ENCODE assay signal across 8 mouse cellular contexts in the genomic region with DNA sequence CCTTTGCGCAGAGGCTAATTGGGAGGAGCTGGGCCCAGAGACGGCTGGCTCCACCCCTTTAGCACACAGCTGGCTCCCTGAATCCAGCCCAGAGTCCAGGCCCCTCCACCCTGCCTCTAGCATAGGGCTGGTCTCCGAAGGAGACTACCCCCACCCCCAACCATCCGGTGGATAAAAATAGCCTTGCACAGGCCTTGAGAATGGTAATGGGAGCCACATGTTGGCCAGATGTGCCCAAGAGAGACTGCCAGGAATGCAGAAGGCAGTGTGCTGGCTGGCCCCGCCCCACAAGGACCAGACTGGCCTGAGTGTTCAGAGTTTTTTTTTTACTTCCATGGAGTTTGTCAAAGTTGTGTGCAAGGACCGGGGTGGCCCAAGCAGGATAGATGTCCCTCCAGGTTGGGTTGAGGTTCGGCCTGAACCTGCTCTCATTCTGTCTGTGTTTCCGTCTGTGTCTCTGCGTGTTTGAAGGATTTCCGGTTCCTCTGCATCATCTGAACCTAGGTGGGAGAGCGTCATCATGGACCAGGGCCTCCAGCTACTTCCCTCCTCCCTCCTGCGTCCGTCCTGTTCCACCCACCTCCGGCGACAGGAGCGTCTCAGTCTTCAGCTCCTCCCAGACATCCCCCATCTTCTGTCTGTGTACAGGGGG. TPM values are rescaled to one million over a fixed set of nuclear protein-coding genes. Genes with fewer than 3 reads are reported as not detected.
DNase-seq lines count a peak whose midpoint lies in the region; ATAC-seq and TF ChIP-seq lines count a peak whose summit lies in the region.

No protein-coding gene starts in this region.

- H3K4me3 ChIP-seq in gastrocnemius, adult 2 months: peak overlapping the region; percentile 89
- peak overlapping the region; percentile 67 for H3K4me3 ChIP-seq in intestine, embryonic 16.5 days (ENCODE audit: low read length)
- no peak overlapping the region for H3K4me3 ChIP-seq in liver, embryonic 16.5 days (ENCODE audit: low read depth, low read length)
- peak overlapping the region; percentile 27 for H3K4me3 ChIP-seq in small intestine, adult 2 months (ENCODE audit: low read depth, low read length)

- no peaks in the 10 kb centered on the region for H3K27me3 ChIP-seq in intestine, embryonic 16.5 days (replicated peaks; ENCODE audit: control insufficient read depth, insufficient read depth, low read length)
- H3K27me3 ChIP-seq in liver, embryonic 16.5 days (ENCODE audit: control insufficient read depth, insufficient read depth, low read depth, low read length): peaks cover 27% of the 10 kb centered on the region
- 0 out of 2 replicates have a peak, but pooled peaks cover 3% of the 10 kb centered on the region for H3K27me3 ChIP-seq in small intestine, adult 2 months (ENCODE audit: control insufficient read depth, insufficient read depth, low read length)

- DNase-seq in urinary bladder, postnatal 14 days (ENCODE audit: low spot score): peak; percentile 71
- DNase-seq in urinary bladder, adult 18-20 months (ENCODE audit: low spot score in 2 of 2): no peak
- peak; percentile 82 for DNase-seq in gastrocnemius, adult 2 months
- DNase-seq in cerebellum, postnatal 36 days: no peak
- no peak for DNase-seq in c-Kit-positive CD71-positive TER-119-positive erythroid progenitor cells, embryonic 14.5 days (ENCODE audit: low spot score)

- ATAC-seq in intestine, embryonic 16.5 days: peak; percentile 65
- 0 out of 2 replicates have a peak, but pooled peaks have one; percentile 8 for ATAC-seq in liver, embryonic 16.5 days (ENCODE audit: low read depth)

- no peak for TF ChIP-seq CTCF in gastrocnemius, adult 2 months (IDR thresholded peaks at IDR 0.05)
- no peak for TF ChIP-seq CTCF in small intestine, adult 2 months (IDR thresholded peaks at IDR 0.05; ENCODE audit: extremely low read depth, insufficient read length, insufficient replicate concordance, low read depth, low read length)

- no peak for TF ChIP-seq POLR2A in small intestine, adult 2 months (IDR thresholded peaks at IDR 0.05; ENCODE audit: low read depth, low read length)

- peaks cover 2% of the 10 kb centered on the region; the same call in 1 of the 2 replicates for H3K36me3 ChIP-seq in intestine, embryonic 16.5 days (ENCODE audit: control insufficient read depth, insufficient read depth, low read length)
- H3K36me3 ChIP-seq in liver, embryonic 16.5 days (ENCODE audit: control insufficient read depth, insufficient read depth): no peaks in the 10 kb centered on the region
- H3K36me3 ChIP-seq in small intestine, adult 2 months (ENCODE audit: control insufficient read depth, insufficient read depth, low read length): peaks cover 3% of the 10 kb centered on the region; the same call in 1 of the 2 replicates

- H3K4me2 ChIP-seq in intestine, embryonic 16.5 days (ENCODE audit: low read depth, low read length): peak overlapping the region; percentile 87
- no peak overlapping the region for H3K4me2 ChIP-seq in liver, embryonic 16.5 days (ENCODE audit: low read depth, low read length)

- H3K9me3 ChIP-seq in intestine, embryonic 16.5 days (ENCODE audit: control insufficient read depth, low read length): no peaks in the 10 kb centered on the region
- H3K9me3 ChIP-seq in liver, embryonic 16.5 days (replicated peaks; ENCODE audit: control insufficient read depth, low read length): no peaks in the 10 kb centered on the region

- WGBS in intestine, embryonic 16.5 days: 47% methylated on average over 16 of the region's 16 CpGs
- WGBS in liver, embryonic 16.5 days (ENCODE audit: insufficient replicate concordance): 41% methylated on average over 16 of the region's 16 CpGs
- 72% methylated on average over 16 of the region's 16 CpGs for WGBS in small intestine, adult 2 months

- peak overlapping the region; percentile 18 for H3K9ac ChIP-seq in intestine, embryonic 16.5 days (ENCODE audit: low read depth, low read length)
- H3K9ac ChIP-seq in liver, embryonic 16.5 days (ENCODE audit: low read depth, low read length): no peak overlapping the region

- peak overlapping the region; percentile 92 for H3K27ac ChIP-seq in gastrocnemius, adult 2 months
- peak overlapping the region; percentile 74 for H3K27ac ChIP-seq in intestine, embryonic 16.5 days (ENCODE audit: low read length)
- 0 out of 2 replicates have a peak overlapping the region, but pooled peaks have one; percentile 19 for H3K27ac ChIP-seq in liver, embryonic 16.5 days (ENCODE audit: low read length)
- peak overlapping the region; percentile 50 for H3K27ac ChIP-seq in small intestine, adult 2 months (ENCODE audit: insufficient read depth, low read depth, low read length)

- intact Hi-C loops in gastrocnemius, adult 2 months (cut with DNase I): no loop called here

- peaks cover 36% of the 10 kb centered on the region for H3K4me1 ChIP-seq in intestine, embryonic 16.5 days (ENCODE audit: control insufficient read depth, insufficient read depth, low read length)
- peaks cover 24% of the 10 kb centered on the region for H3K4me1 ChIP-seq in liver, embryonic 16.5 days (ENCODE audit: control insufficient read depth, low read depth, low read length)
- peaks cover 9% of the 10 kb centered on the region for H3K4me1 ChIP-seq in small intestine, adult 2 months (ENCODE audit: control insufficient read depth, insufficient read depth, insufficient read length, low read length)

RNA-seq across cellular contexts. Expression of gene Eva1b, which starts 2.9 kb away (rescaled TPM):
- total RNA-seq in gastrocnemius, adult 2 months (2021): 1 to 10 TPM; 2.9 to 4.4 TPM
- polyA plus RNA-seq in intestine, embryonic 16.5 days (2015; fragmentation: Nextera tagmentation; extraction: Ambion mirVana): 34.7 and 35.4 TPM in 2 replicates
- polyA plus RNA-seq in liver, embryonic 16.5 days (2015; fragmentation: Nextera tagmentation; extraction: Ambion mirVana): 11.6 and 13.0 TPM in 2 replicates
- polyA plus RNA-seq in small intestine, adult 2 months (2012; rRNA removed): 45.0 and 54.3 TPM in 2 replicates

RNA-seq across cellular contexts. Expression of gene Sh3d21, which starts 12.9 kb away (rescaled TPM):
- 1 to 10 TPM in 1 of 2 experiments, under 1 TPM in 1; 0.97 to 1.2 TPM for total RNA-seq in gastrocnemius, adult 2 months (2021)
- 13.2 and 13.9 TPM in 2 replicates for polyA plus RNA-seq in intestine, embryonic 16.5 days (2015; fragmentation: Nextera tagmentation; extraction: Ambion mirVana)
- polyA plus RNA-seq in liver, embryonic 16.5 days (2015; fragmentation: Nextera tagmentation; extraction: Ambion mirVana): 1.1 and 1.4 TPM in 2 replicates
- 5.2 and 6.5 TPM in 2 replicates for polyA plus RNA-seq in small intestine, adult 2 months (2012; rRNA removed)

RNA-seq across cellular contexts. Expression of gene Stk40, which starts 46.7 kb away (rescaled TPM):
- 100 to 1,000 TPM; 102 to 108 TPM for total RNA-seq in gastrocnemius, adult 2 months (2021)
- polyA plus RNA-seq in intestine, embryonic 16.5 days (2015; fragmentation: Nextera tagmentation; extraction: Ambion mirVana): 26.1 and 28.5 TPM in 2 replicates
- 12.7 and 12.9 TPM in 2 replicates for polyA plus RNA-seq in liver, embryonic 16.5 days (2015; fragmentation: Nextera tagmentation; extraction: Ambion mirVana)
- 14.5 and 24.0 TPM in 2 replicates for polyA plus RNA-seq in small intestine, adult 2 months (2012; rRNA removed)

RNA-seq across cellular contexts. Expression of gene Thrap3, which starts 52.1 kb away (rescaled TPM):
- total RNA-seq in gastrocnemius, adult 2 months (2021): 100 to 1,000 TPM; 102 to 108 TPM
- 132 and 141 TPM in 2 replicates for polyA plus RNA-seq in intestine, embryonic 16.5 days (2015; fragmentation: Nextera tagmentation; extraction: Ambion mirVana)
- polyA plus RNA-seq in liver, embryonic 16.5 days (2015; fragmentation: Nextera tagmentation; extraction: Ambion mirVana): 78.1 and 78.4 TPM in 2 replicates
- 10.0 and 22.1 TPM in 2 replicates for polyA plus RNA-seq in small intestine, adult 2 months (2012; rRNA removed)

RNA-seq across cellular contexts. Expression of gene Lsm10, which starts 54.0 kb away (rescaled TPM):
- 1 to 10 TPM; 7.3 to 7.4 TPM for total RNA-seq in gastrocnemius, adult 2 months (2021)
- polyA plus RNA-seq in intestine, embryonic 16.5 days (2015; fragmentation: Nextera tagmentation; extraction: Ambion mirVana): 54.8 and 57.5 TPM in 2 replicates
- polyA plus RNA-seq in liver, embryonic 16.5 days (2015; fragmentation: Nextera tagmentation; extraction: Ambion mirVana): 23.3 and 25.3 TPM in 2 replicates
- polyA plus RNA-seq in small intestine, adult 2 months (2012; rRNA removed): 10.7 and 13.3 TPM in 2 replicates

Comparison
In these comparisons a context has a peak if more than half of its experiments do, and no peak if none do; other contexts are left out.
1. DNase-seq: peak in urinary bladder, postnatal 14 days (single experiment) and gastrocnemius, adult 2 months (single experiment); none in urinary bladder, adult 18-20 months (0 of 2), cerebellum, postnatal 36 days (0 of 2) and c-Kit-positive CD71-positive TER-119-positive erythroid progenitor cells, embryonic 14.5 days (single experiment).
2. H3K27ac ChIP-seq: peak in every context shown above with its lines; median percentile 92 in gastrocnemius, adult 2 months; 74 in intestine, embryonic 16.5 days; 50 in small intestine, adult 2 months; 19 in liver, embryonic 16.5 days.